Mouse (Mus musculus) CD4-positive, CD25-positive, alpha-beta regulatory T cell, adult 9 weeks (primary cell): ENCODE measurements around the gene Ttc30a2. TPM values are rescaled to one million over a fixed set of nuclear protein-coding genes. Genes with fewer than 3 reads are reported as not detected.

Experiments
- polyA plus RNA-seq: library from polyadenylated mRNA; unstranded; fragments of 100-300 nt; shearing (Covaris generic); gene quantifications from one replicate; pipeline ENCODE4 v1.2.1, GENCODE M21; 2017

Ttc30a2 gene
- polyA plus RNA-seq, result not detected

GRCm38 (mm10) chr2:75977752-75978368, at the start of gene Ttc30a2:
TSS of gene Ttc30a2 (minus strand) at chr2:75978170.

GRCm38 (mm10) chr2:75981440-75982081, 3.6 kb upstream of the Ttc30a2 start, which contains the start of gene Ttc30a1:
TSS of gene Ttc30a1 (minus strand) at chr2:75981967.

GRCm38 (mm10) chr2:75938117-75939063, 39.6 kb downstream of the Ttc30a2 start, which contains the start of gene Ttc30b:
TSS of gene Ttc30b (minus strand) at chr2:75938585.

Other genes with a start within 250 kb of the Ttc30a2 start
- gene Agps, start 146.0 kb downstream of the Ttc30a2 start, polyA plus RNA-seq, result 7.9 TPM
- 2.7 TPM for gene Ttc30b, start 39.6 kb downstream of the Ttc30a2 start, polyA plus RNA-seq
- 1.3 TPM for gene Ttc30a1, start 3.8 kb upstream of the Ttc30a2 start, polyA plus RNA-seq